Mouse (Mus musculus) c-Kit-negative CD71-positive TER-119-positive erythroid progenitor cells, embryonic 14.5 days (primary cell): ENCODE results near the gene Ropn1l.

Source experiments
- DNase-seq: peaks from one replicate; pipeline ENCODE4 v3.0.0-alpha.2; 2013; ENCODE audit warnings: low read depth, low spot score

Ropn1l gene

GRCm38 (mm10) chr15:31407490-31407889 lies 46.0 kb downstream of the Ropn1l start:
- no peak for DNase-seq

GRCm38 (mm10) chr15:31406881-31407280 lies 46.7 kb downstream of the Ropn1l start:
- no peak for DNase-seq

GRCm38 (mm10) chr15:31404346-31404745 lies 49.2 kb downstream of the Ropn1l start:
- DNase-seq = no peak

GRCm38 (mm10) chr15:31402200-31402892 lies 51.2 kb downstream of the Ropn1l start:
- DNase-seq = no peak

- DNase-seq = no peak
Measured at GRCm38 (mm10) chr15:31400974-31401373, 52.6 kb downstream of the Ropn1l start.

- no peak for DNase-seq
Measured at GRCm38 (mm10) chr15:31398769-31399168, 54.8 kb downstream of the Ropn1l start.

DNA sequence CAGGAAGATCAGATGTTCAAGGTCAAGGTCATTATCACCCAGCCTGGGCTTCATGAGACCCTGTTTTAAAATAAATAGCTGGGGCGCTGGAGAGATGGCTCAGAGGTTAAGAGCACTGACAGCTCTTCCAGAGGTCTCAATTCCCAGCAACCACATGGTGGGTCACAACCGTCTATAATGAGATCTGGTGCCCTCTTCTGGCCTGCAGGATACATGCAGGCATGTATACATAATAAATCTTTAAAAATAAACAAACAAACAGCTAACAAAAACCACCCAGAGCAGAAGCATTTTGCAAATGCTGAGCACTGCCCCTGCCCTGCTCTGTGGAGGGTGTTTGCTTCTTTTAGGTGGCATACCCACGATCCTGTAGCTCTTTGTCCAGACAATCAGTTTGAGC lies 56.2 kb downstream of the Ropn1l start:
- DNase-seq = no peak

- no peak for DNase-seq
Measured at GRCm38 (mm10) chr15:31396755-31397154, 56.8 kb downstream of the Ropn1l start.

DNA sequence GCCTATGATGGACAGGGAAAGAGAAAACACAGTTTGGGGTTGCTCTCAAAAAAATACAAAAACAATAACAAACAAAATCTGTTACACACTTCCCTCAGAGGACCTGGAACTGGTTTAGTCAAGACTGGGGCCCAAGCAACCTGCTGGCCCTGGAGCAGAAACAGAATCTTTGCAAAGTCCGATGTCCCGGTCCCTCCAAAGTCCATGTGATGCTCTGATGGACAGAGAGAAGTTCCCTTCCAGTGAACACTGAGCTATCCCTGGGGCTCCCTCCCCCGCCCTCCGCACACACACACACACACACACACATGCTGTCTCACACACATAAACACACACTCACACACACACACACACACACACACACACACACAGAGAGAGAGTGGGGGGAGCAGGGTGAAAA lies 57.6 kb downstream of the Ropn1l start:
- no peak for DNase-seq

GRCm38 (mm10) chr15:31393402-31393801 lies 60.1 kb downstream of the Ropn1l start:
- DNase-seq = no peak

GRCm38 (mm10) chr15:31392705-31393104 lies 60.8 kb downstream of the Ropn1l start:
- DNase-seq = no peak

DNA sequence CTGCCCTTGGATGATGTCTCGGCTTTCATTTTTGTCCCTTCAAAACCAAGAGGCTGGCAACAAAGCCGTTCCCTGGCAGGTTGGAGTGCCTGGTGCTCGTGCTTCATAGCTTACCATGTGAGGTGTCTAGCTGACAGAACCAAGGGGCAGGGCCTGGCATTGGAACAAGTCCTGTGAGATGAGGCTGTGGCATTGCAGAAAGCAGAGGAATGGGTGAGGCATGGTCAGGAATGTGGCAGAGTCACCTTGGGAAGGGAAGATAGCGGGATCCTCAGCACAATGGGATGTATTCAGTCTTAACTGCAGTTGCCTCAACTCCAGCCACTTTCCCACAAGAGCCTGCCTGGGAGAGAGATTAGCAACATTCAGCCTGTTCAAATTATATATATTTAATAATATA lies 61.4 kb downstream of the Ropn1l start:
- DNase-seq = no peak
